Mouse (Mus musculus): ENCODE data around the gene Wnt10a. TPM values are rescaled to one million over a fixed set of nuclear protein-coding genes. Genes with fewer than 3 reads are reported as not detected.

The Wnt10a gene
- polyA plus RNA-seq (2012): 0.17 and 1.3 TPM in 2 replicates

DNA sequence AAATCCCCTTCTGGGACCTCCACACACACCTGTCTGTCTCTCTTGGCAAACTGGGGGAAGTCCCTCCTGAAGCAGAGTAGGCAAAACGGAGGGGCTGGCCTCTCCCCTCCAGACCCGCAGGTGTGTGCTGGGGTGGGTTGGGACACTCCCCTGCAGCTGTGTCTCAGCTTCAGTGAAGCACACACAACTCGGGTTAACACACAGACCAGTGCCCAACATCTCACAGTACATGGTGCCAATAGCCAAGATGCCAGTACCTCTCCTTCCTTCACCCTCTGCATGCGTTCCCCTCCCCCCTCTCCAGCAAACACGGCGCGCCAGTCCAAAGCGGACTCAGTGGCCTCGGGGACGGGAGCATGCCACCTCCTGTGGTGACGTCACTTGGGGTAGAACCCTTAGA lies at the start of gene Wnt10a:
Wnt10a (plus strand) TSS at position 268 of the 400 bp plus-strand sequence.

GRCm38 (mm10) chr1:74748643-74749271 lies 42.6 kb upstream of the Wnt10a start, which contains the start of gene Prkag3:
Gene Prkag3, minus strand, starts transcription at chr1:74749221.

DNA sequence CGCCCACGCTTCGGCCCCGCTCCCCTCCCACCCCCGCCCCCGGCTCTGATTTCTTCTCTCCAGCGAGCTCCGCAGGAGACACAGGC lies 19.6 kb upstream of the Wnt10a start, which contains the start of gene Wnt6:
Wnt6 (plus strand) TSS at position 48 of the 86 bp plus-strand sequence.

Other genes starting within 250 kb of the Wnt10a start
- not detected in 2 replicates for gene Plcd4, start 248.6 kb upstream of the Wnt10a start, polyA plus RNA-seq (2012)
- gene Usp37, start 247.2 kb upstream of the Wnt10a start, polyA plus RNA-seq (2012): 2.0 and 2.9 TPM in 2 replicates
- gene Zfp142, start 203.3 kb upstream of the Wnt10a start, polyA plus RNA-seq (2012): 12.2 and 16.2 TPM in 2 replicates
- 3.9 and 4.0 TPM in 2 replicates for gene Bcs1l, start 203.2 kb upstream of the Wnt10a start, polyA plus RNA-seq (2012)
- 10.2 and 12.5 TPM in 2 replicates for gene Rnf25, start 190.1 kb upstream of the Wnt10a start, polyA plus RNA-seq (2012)
- 0.04 and 0.17 TPM in 2 replicates for gene Stk36, start 190.1 kb upstream of the Wnt10a start, polyA plus RNA-seq (2012)
- 14.3 and 20.3 TPM in 2 replicates for gene Ttll4, start 129.8 kb upstream of the Wnt10a start, polyA plus RNA-seq (2012)
- 1.7 and 2.8 TPM in 2 replicates for gene Cyp27a1, start 77.9 kb upstream of the Wnt10a start, polyA plus RNA-seq (2012)
- gene Prkag3, start 42.3 kb upstream of the Wnt10a start, polyA plus RNA-seq (2012): not detected in 2 replicates
- 0.91 and 1.3 TPM in 2 replicates for gene Wnt6, start 19.6 kb upstream of the Wnt10a start, polyA plus RNA-seq (2012)
- gene Cdk5r2, start 63.4 kb downstream of the Wnt10a start, polyA plus RNA-seq (2012): 0.04 and 0.05 TPM in 2 replicates
- gene Fev, start 93.9 kb downstream of the Wnt10a start, polyA plus RNA-seq (2012): 0.65 TPM in 1 of 2 replicates, not detected in the other
- gene Cryba2, start 101.6 kb downstream of the Wnt10a start, polyA plus RNA-seq (2012): not detected in 2 replicates
- 0.02 and 0.03 TPM in 2 replicates for gene Cfap65, start 144.1 kb downstream of the Wnt10a start, polyA plus RNA-seq (2012)
- 0.17 and 0.60 TPM in 2 replicates for gene Ihh, start 160.2 kb downstream of the Wnt10a start, polyA plus RNA-seq (2012)